Mouse (Mus musculus): ENCODE measurements at regions not wholly inside any gene's neighbourhood (a gene's known extent, or its start where the extent isn't known, plus 50 kb on each side); places are given as distances from the start of the nearest gene placed in this dataset.

- no peak for DNase-seq (ENCODE audit: low read depth, low spot score)
Measured at GRCm38 (mm10) chr4:54027565-54028237, 201.9 kb downstream of the Tmem38b start.

GRCm38 (mm10) chr4:54045258-54046029 is 219.6 kb downstream of the Tmem38b start:
- no peak for DNase-seq (ENCODE audit: low read depth, low spot score)

GRCm38 (mm10) chr4:54064331-54064730 is 238.5 kb downstream of the Tmem38b start:
- DNase-seq (ENCODE audit: low read depth, low spot score) = no peak

- no peak for DNase-seq (ENCODE audit: low read depth, low spot score)
Measured at GRCm38 (mm10) chr4:54071951-54072350, 246.1 kb downstream of the Tmem38b start.

- no peak for DNase-seq (ENCODE audit: low read depth, low spot score)
Measured at GRCm38 (mm10) chr4:54072482-54072881, 246.6 kb downstream of the Tmem38b start.

GRCm38 (mm10) chr4:54072932-54073331 is 247.1 kb downstream of the Tmem38b start:
- DNase-seq (ENCODE audit: low read depth, low spot score) = no peak

GRCm38 (mm10) chr4:54073483-54073882 is 247.6 kb downstream of the Tmem38b start:
- no peak for DNase-seq (ENCODE audit: low read depth, low spot score)

GRCm38 (mm10) chr4:54074226-54074625 is 248.4 kb downstream of the Tmem38b start:
- DNase-seq (ENCODE audit: low read depth, low spot score) = no peak

GRCm38 (mm10) chr4:54080526-54080925 is 254.7 kb downstream of the Tmem38b start:
- no peak for DNase-seq (ENCODE audit: low read depth, low spot score)

GRCm38 (mm10) chr4:54081411-54081810 is 255.6 kb downstream of the Tmem38b start:
- DNase-seq (ENCODE audit: low read depth, low spot score) = no peak

- no peak for DNase-seq (ENCODE audit: low read depth, low spot score)
Measured at GRCm38 (mm10) chr4:54084747-54085146, 258.9 kb downstream of the Tmem38b start.

- no peak for DNase-seq (ENCODE audit: low read depth, low spot score)
Measured at GRCm38 (mm10) chr4:54094285-54094997, 268.6 kb downstream of the Tmem38b start.

- no peak for DNase-seq (ENCODE audit: low read depth, low spot score)
Measured at GRCm38 (mm10) chr4:54095200-54095930, 269.5 kb downstream of the Tmem38b start.

- no peak for DNase-seq (ENCODE audit: low read depth, low spot score)
Measured at GRCm38 (mm10) chr4:54097543-54097942, 271.7 kb downstream of the Tmem38b start.

- no peak for DNase-seq (ENCODE audit: low read depth, low spot score)
Measured at GRCm38 (mm10) chr4:54100282-54100681, 274.4 kb downstream of the Tmem38b start.

GRCm38 (mm10) chr4:54106976-54107375 is 281.1 kb downstream of the Tmem38b start:
- no peak for DNase-seq (ENCODE audit: low read depth, low spot score)

- no peak for DNase-seq (ENCODE audit: low read depth, low spot score)
Measured at GRCm38 (mm10) chr4:54116310-54116709, 290.5 kb downstream of the Tmem38b start.

GRCm38 (mm10) chr4:54118179-54118846 is 292.5 kb downstream of the Tmem38b start:
- DNase-seq (ENCODE audit: low read depth, low spot score) = no peak

- no peak for DNase-seq (ENCODE audit: low read depth, low spot score)
Measured at GRCm38 (mm10) chr4:54128717-54129698, 303.2 kb downstream of the Tmem38b start.

- DNase-seq (ENCODE audit: low read depth, low spot score) = no peak
Measured at GRCm38 (mm10) chr4:54156146-54156545, 330.3 kb downstream of the Tmem38b start.

All from retina, adult 2 months (tissue).